Mouse (Mus musculus): ENCODE results near the gene Polr3e.
"Not testable (repeated sequence)": the region's sequence is repeated elsewhere in the genome, so short reads cannot be mapped to it uniquely, and the experiment has no call there.

Gene Polr3e

DNA sequence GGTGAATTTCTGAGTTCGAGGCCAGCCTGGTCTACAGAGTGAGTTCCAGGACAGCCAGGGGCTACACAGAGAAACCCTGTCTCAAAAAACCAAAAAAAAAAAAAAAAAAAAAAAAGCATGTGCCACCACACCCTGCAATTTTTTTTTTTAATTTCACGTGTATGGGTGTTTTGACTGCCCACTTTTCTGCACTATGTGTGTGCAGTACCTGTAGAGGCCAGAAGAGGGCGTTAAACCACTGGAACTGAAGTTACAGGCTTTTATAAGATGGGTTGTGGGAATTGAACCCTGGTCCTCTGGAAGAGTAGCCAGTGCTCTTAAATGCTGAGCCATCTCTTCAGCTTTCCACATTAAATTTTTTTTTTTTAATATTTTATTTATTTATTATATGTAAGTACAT is 7.4 kb upstream of the Polr3e start:
- not testable (repeated sequence) for DNase-seq (ENCODE audit: low read depth, low spot score)

DNA sequence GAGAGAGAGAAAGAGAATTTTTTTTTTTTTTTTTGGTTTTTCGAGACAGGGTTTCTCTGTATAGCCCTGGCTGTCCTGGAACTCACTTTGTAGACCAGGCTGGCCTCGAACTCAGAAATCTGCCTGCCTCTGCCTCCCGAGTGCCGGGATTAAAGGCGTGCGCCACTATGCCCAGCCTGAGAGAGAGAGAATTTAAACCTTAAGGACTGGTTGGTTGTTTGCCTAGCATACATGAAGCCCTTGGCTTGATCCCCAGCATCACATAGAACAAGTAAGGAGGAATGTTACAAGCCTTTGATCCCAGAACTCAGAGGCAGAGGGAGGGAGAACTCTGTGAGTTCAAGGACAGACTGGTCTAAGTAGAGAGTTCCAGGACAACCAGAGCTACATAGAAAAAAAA is 6.3 kb upstream of the Polr3e start:
- not testable (repeated sequence) for DNase-seq (ENCODE audit: low read depth, low spot score)

GRCm38 (mm10) chr7:120913332-120913731 is 4.2 kb upstream of the Polr3e start:
- no peak for DNase-seq (ENCODE audit: low read depth, low spot score)

DNA sequence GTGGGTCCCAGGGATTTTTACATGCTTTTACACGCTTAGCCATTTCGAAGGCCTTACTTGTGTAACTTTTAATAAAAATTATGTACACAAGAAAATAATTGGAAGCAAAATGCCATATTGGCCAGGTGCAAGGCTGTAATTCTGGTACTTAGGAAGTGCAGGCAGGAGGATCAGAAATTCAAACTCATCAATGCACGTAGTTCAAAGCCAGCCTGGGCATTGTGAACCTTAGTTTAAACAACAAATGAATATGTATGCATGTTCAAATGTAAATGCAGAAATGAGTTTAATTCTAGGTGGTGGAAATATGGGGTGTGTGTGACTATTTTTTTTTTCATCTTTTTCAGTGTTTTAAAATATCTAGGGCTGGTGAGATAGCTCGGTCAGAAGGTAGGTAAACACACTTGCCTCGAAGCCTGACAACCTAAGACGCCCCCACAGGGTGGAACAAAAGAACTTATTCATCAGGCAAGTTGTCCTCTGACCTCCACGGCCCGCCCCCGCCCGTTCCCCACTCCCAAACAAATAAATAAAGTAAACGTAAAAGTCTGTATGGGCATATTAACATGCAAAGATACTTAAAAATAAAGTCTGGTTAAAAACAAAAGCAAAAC is 1.2 kb upstream of the Polr3e start:
- DNase-seq (ENCODE audit: low read depth, low spot score): no peak

GRCm38 (mm10) chr7:120917279-120917591 is 309 bp upstream of the Polr3e start:
- no peak for DNase-seq (ENCODE audit: low read depth, low spot score)

GRCm38 (mm10) chr7:120918526-120918962 is 1.0 kb downstream of the Polr3e start:
- peak; percentile 89 for DNase-seq (ENCODE audit: low read depth, low spot score)

DNA sequence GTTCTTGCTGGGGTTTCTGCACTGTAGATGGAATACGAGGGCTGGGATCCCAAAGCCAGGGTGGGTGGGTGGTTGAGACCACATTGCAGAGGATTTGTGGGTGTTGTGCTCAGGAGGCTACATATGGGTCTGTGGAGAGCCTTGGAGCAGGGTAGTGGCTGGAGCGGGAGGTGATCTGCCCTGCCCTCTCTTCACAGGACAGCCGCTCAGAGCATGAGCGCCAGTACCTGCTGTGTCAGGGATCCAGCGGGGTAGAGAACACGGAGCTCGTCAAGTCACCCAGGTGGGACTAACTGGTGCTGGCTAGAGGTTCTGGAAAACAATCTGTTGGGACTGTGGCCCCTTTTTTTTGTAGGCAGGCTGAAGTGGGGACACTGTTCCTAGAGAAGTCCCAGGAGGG is 15.6 kb downstream of the Polr3e start:
- DNase-seq (ENCODE audit: low read depth, low spot score): no peak

DNA sequence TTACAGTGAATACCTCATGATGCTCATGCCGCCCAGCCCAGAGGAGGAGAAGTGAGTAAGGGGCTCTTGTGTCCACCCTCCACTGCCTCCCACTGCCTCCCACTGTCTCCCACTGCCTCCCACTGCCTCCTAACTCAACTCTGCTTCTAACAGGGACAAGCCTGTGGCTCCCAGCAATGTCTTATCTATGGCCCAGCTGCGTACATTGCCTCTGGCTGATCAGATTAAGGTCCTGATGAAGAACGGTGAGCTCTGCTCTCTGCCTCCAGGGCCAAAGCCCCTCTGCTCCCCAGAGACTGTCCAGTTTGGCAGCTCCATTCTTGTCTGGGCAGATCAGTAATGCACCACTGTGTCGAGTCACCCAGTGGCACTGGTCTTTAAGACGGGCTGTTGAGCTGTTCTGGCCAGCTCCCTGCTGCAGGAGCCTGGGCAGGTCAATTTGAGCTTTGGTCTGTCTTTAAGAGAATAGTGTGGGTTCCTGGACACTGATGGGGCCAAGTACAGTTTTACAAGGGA is 16.2 kb downstream of the Polr3e start:
- DNase-seq (ENCODE audit: low read depth, low spot score): no peak

DNA sequence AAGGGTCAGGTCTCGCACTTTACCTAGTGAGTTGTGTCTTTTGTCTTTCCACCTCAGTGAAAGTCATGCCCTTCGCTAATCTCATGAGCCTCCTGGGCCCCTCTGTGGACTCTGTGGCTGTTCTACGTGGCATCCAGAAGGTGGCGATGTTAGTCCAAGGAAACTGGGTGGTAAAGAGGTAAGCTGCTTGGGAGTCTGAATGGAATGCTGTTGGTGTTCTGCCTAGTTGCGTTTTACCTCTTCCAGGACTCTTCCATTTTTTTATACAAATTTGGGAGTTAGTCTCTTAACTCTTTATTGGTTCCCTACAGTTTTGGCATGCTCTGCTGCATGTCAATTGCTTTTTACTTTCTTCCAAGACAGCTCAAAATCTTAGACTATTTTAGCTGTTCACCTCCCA is 17.2 kb downstream of the Polr3e start:
- peak; percentile 74 for DNase-seq (ENCODE audit: low read depth, low spot score)

- no peak for DNase-seq (ENCODE audit: low read depth, low spot score)
Observed at GRCm38 (mm10) chr7:120936522-120936921, 19.0 kb downstream of the Polr3e start.

DNA sequence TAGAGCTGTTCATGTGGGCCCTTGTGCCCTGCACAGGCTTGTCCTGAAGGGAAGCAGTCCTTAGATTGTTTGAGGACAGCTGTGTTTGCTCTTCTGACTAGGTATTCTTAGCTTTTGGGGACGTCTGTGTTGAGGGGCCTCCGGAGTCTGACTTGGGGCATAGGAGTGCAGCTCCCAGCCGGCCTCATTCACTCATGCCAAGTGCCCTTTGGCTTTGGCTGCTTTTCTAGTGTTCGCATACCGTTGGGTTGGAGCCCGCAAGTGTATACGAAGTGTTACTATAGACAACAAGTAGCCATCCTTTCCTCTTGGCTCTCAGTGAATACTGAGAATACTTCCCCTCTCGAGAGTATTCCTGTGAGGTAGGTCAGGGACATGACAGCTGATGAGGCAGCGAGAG is 20.7 kb downstream of the Polr3e start:
- DNase-seq (ENCODE audit: low read depth, low spot score): no peak

GRCm38 (mm10) chr7:120940343-120940742 is 22.8 kb downstream of the Polr3e start:
- DNase-seq (ENCODE audit: low read depth, low spot score): no peak

- no peak for DNase-seq (ENCODE audit: low read depth, low spot score)
Observed at GRCm38 (mm10) chr7:120941214-120941613, 23.7 kb downstream of the Polr3e start.

GRCm38 (mm10) chr7:120942506-120942905 is 25.0 kb downstream of the Polr3e start:
- DNase-seq (ENCODE audit: low read depth, low spot score): no peak

GRCm38 (mm10) chr7:120943936-120944509 is 26.5 kb downstream of the Polr3e start:
- DNase-seq (ENCODE audit: low read depth, low spot score): no peak

DNA sequence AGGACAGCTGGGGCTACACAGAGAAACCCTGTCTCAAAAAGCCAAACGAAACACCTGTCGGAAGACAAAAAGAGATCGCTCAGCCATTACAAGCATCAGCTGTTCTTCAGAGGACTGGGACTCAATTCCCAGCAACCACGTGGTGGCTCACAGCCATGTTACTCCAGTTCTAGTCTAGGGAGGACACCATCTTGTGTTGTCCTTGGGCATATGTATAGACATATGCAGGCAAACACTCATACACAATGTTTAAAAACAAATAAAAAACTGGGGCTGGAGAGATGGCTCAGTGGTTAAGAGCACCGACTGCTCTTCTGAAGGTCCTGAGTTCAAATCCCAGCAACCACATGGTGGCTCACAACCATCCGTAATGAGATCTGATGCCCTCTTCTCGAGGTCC is 36.0 kb downstream of the Polr3e start:
- DNase-seq (ENCODE audit: low read depth, low spot score): not testable (repeated sequence)

DNA sequence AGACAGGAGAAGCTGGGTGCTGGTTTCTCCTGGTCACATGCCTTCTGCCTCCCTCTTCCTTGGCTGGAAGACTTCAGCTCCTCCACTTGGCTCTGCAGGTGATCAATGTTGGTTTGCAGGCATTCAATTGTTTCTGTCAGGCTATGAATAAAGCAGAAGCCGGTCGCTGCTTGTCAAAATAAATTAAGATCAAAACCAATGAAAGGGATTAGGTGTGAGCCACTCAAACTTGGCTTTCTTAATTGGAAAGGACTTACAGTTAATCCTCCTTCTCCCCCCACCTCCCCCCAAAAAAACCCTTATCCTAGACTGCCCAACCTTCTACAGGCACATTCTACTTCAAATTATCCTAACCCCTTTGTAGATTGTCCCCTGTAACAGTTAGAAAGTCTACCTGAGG is 42.6 kb downstream of the Polr3e start:
- no peak for DNase-seq (ENCODE audit: low read depth, low spot score)

DNA sequence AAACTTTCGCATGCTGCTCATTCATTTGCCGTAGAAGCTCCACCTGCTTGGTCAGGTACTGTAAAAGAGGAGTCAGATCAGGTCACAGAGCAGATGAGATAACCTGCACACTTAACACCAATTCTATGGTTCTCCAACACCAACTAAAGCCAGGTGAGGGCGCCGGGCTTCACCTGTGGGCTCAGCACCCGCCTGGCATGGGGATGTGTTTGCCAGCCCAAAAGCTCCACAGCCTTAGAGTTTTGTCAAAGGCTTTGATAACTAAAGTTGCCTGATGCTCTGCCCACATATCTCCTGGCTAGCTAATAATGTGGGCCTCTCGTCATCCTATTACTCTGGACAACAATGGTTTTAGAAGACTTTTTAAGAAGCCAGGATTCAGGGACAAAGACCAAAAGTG is 43.1 kb downstream of the Polr3e start:
- DNase-seq (ENCODE audit: low read depth, low spot score): no peak

- no peak for DNase-seq (ENCODE audit: low read depth, low spot score)
Observed at GRCm38 (mm10) chr7:120961893-120962292, 44.3 kb downstream of the Polr3e start.

GRCm38 (mm10) chr7:120963126-120963525 is 45.6 kb downstream of the Polr3e start:
- no peak for DNase-seq (ENCODE audit: low read depth, low spot score)

DNA sequence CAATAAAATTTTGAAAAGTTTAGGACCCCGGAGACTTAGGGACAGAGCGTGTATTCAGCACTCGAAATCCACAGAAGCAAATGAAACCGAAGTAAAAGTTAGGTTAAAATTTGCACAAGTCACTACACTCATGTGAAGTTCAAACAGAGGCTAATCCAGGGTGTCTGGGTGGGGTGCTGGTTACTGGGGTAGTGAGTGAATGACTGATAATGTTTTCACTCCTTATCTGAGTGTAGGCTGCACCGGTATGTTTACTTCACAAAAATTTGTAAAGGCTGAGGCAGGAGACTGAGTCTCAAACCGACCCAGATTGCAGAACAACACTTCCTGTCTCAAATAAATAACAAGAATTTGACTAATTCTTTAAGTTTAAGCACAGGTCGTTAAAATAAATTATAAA is 51.7 kb downstream of the Polr3e start:
- peak; percentile 57 for DNase-seq (ENCODE audit: low read depth, low spot score)

DNA sequence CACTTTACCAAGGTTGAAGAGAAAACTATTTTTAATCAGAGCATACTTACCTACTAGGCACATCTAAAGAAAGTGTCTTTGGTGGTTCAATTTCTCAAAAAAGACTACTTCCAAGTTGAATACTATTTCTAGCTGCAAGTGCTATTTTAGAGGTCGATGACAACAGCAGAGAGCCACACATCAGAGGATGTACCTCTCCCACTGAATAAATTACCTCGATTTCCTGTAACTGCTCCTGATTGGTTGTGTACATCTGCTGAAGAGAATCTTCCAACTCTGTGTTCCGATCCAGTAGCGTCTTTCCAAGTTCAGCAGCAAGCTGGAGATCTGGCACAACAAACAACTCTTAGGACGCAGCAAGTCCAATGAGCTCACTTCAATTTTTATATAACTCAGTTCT is 52.6 kb downstream of the Polr3e start:
- DNase-seq (ENCODE audit: low read depth, low spot score): no peak

DNA sequence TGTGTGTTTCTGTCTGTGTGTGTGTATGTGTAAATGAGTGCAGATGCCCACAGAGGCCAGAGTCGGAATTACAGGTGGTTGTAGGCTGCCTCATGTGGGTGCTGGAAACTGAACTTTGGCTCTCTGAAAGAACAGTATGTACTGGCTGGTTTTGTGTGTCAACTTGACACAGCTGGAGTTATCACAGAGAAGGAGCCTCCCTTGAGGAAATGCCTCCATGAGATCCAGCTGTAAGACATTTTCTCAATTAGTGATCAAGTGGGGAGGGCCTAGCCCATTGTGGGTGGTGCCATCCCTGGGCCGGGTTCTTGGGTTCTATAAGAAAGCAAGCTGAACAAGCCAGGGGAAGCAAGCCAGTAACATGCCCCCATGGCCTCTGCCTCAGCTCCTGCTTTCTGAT is 54.9 kb downstream of the Polr3e start:
- DNase-seq (ENCODE audit: low read depth, low spot score): not testable (repeated sequence)

DNA sequence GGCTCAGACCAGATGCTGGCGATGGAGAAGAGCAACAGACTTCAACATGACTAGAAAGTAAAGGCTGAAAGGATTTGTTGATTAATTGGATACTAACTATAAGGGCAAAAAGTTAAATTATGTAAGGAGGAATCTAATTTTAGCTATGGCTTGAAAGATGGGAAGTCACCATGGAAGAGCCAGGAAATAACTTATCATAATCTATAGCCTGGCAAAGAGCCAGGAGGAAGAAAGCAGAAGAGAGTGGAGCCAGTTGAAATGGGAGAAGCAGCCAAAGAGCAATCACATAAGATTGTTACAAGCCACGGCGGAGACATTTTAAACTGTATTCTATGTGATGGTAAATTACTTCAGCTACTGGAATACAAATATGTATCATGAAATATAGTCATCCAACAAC is 56.5 kb downstream of the Polr3e start:
- no peak for DNase-seq (ENCODE audit: low read depth, low spot score)

Measured in c-Kit-negative CD71-positive TER-119-positive erythroid progenitor cells, embryonic 14.5 days (primary cell).